Mouse (Mus musculus): ENCODE results near the gene S1pr3.

- TF ChIP-seq POLR2A (IDR thresholded peaks at IDR 0.05; ENCODE audit: low read depth, low read length) (no peak), CTCF (IDR thresholded peaks at IDR 0.05; ENCODE audit: extremely low read depth, insufficient read depth, insufficient read length, insufficient replicate concordance) (no peak)
Observed at GRCm38 (mm10) chr13:51374026-51374807, 34.2 kb upstream of the S1pr3 start.
